Mouse (Mus musculus): ENCODE results near the gene Ahnak2. TPM values are rescaled to one million over a fixed set of nuclear protein-coding genes. Genes with fewer than 3 reads are reported as not detected.

Gene Ahnak2
- polyA plus RNA-seq, 1 experiment from 2014 or later = 0.07 TPM

- no peaks in the 10 kb centered on the region for H3K4me1 ChIP-seq (ENCODE audit: control insufficient read depth, insufficient read depth, low read length)
- no peaks in the 10 kb centered on the region for H3K27me3 ChIP-seq (ENCODE audit: control insufficient read depth, insufficient read depth, low read length)
- no peak overlapping the region for H3K4me2 ChIP-seq
- no peak for DNase-seq (ENCODE audit: low spot score, missing footprints)
- no peak for ATAC-seq (ENCODE audit: low FRiP score)
- WGBS = 74% methylated on average over 4 of the region's 4 CpGs
- H3K4me3 ChIP-seq (ENCODE audit: low read depth, low read length) = no peak overlapping the region
- no peaks in the 10 kb centered on the region for H3K9me3 ChIP-seq (ENCODE audit: control insufficient read depth, low read length)
- H3K9ac ChIP-seq (ENCODE audit: low read length) = no peak overlapping the region
- no peaks in the 10 kb centered on the region for H3K36me3 ChIP-seq (ENCODE audit: control insufficient read depth, insufficient read depth, low read length)
- no peak overlapping the region for H3K27ac ChIP-seq (ENCODE audit: low read depth, low read length)
Measured at GRCm38 (mm10) chr12:112770396-112770795, 32.1 kb downstream of the Ahnak2 start.

- ATAC-seq (ENCODE audit: low FRiP score) (no peak), DNase-seq (ENCODE audit: low spot score, missing footprints) (no peak)
- Histone ChIP-seq H3K27ac (ENCODE audit: low read depth, low read length) (no peak overlapping the region), H3K4me3 (ENCODE audit: low read depth, low read length) (no peak overlapping the region), H3K27me3 (ENCODE audit: control insufficient read depth, insufficient read depth, low read length) (no peaks in the 10 kb centered on the region), H3K36me3 (ENCODE audit: control insufficient read depth, insufficient read depth, low read length) (no peaks in the 10 kb centered on the region), H3K9ac (ENCODE audit: low read length) (no peak overlapping the region), H3K4me1 (ENCODE audit: control insufficient read depth, insufficient read depth, low read length) (no peaks in the 10 kb centered on the region), H3K4me2 (no peak overlapping the region), H3K9me3 (ENCODE audit: control insufficient read depth, low read length) (no peaks in the 10 kb centered on the region)
- WGBS = 74% methylated on average over 2 of the region's 2 CpGs
Measured at GRCm38 (mm10) chr12:112769751-112770150, 32.7 kb downstream of the Ahnak2 start.

GRCm38 (mm10) chr12:112769031-112769430 is 33.4 kb downstream of the Ahnak2 start:
- Histone ChIP-seq H3K4me2 (no peak overlapping the region), H3K4me3 (ENCODE audit: low read depth, low read length) (no peak overlapping the region), H3K27ac (ENCODE audit: low read depth, low read length) (no peak overlapping the region), H3K36me3 (ENCODE audit: control insufficient read depth, insufficient read depth, low read length) (no peaks in the 10 kb centered on the region), H3K9me3 (ENCODE audit: control insufficient read depth, low read length) (no peaks in the 10 kb centered on the region), H3K27me3 (ENCODE audit: control insufficient read depth, insufficient read depth, low read length) (no peaks in the 10 kb centered on the region), H3K4me1 (ENCODE audit: control insufficient read depth, insufficient read depth, low read length) (no peaks in the 10 kb centered on the region), H3K9ac (ENCODE audit: low read length) (no peak overlapping the region)
- ATAC-seq (ENCODE audit: low FRiP score) (no peak), DNase-seq (ENCODE audit: low spot score, missing footprints) (no peak)
- 84% methylated on average over 6 of the region's 6 CpGs for WGBS

- Histone ChIP-seq H3K9me3 (ENCODE audit: control insufficient read depth, low read length) (no peaks in the 10 kb centered on the region), H3K27ac (ENCODE audit: low read depth, low read length) (no peak overlapping the region), H3K36me3 (ENCODE audit: control insufficient read depth, insufficient read depth, low read length) (no peaks in the 10 kb centered on the region), H3K4me2 (no peak overlapping the region), H3K27me3 (ENCODE audit: control insufficient read depth, insufficient read depth, low read length) (no peaks in the 10 kb centered on the region), H3K4me3 (ENCODE audit: low read depth, low read length) (no peak overlapping the region), H3K4me1 (ENCODE audit: control insufficient read depth, insufficient read depth, low read length) (no peaks in the 10 kb centered on the region), H3K9ac (ENCODE audit: low read length) (no peak overlapping the region)
- ATAC-seq (ENCODE audit: low FRiP score) (no peak), DNase-seq (ENCODE audit: low spot score, missing footprints) (no peak)
- 91% methylated on average over 8 of the region's 8 CpGs for whole genome bisulfite sequencing
Measured at GRCm38 (mm10) chr12:112768166-112768565, 34.3 kb downstream of the Ahnak2 start.

GRCm38 (mm10) chr12:112767036-112767890 is 35.2 kb downstream of the Ahnak2 start:
- no peak overlapping the region for H3K4me3 ChIP-seq (ENCODE audit: low read depth, low read length)
- no peaks in the 10 kb centered on the region for H3K9me3 ChIP-seq (ENCODE audit: control insufficient read depth, low read length)
- H3K27ac ChIP-seq (ENCODE audit: low read depth, low read length) = no peak overlapping the region
- DNase-seq (ENCODE audit: low spot score, missing footprints) = no peak
- no peaks in the 10 kb centered on the region for H3K27me3 ChIP-seq (ENCODE audit: control insufficient read depth, insufficient read depth, low read length)
- 90% methylated on average over 16 of the region's 16 CpGs for WGBS
- H3K36me3 ChIP-seq (ENCODE audit: control insufficient read depth, insufficient read depth, low read length) = no peaks in the 10 kb centered on the region
- no peak overlapping the region for H3K9ac ChIP-seq (ENCODE audit: low read length)
- no peak overlapping the region for H3K4me2 ChIP-seq
- no peak for ATAC-seq (ENCODE audit: low FRiP score)
- no peaks in the 10 kb centered on the region for H3K4me1 ChIP-seq (ENCODE audit: control insufficient read depth, insufficient read depth, low read length)

GRCm38 (mm10) chr12:112766586-112766985 is 35.9 kb downstream of the Ahnak2 start:
- ATAC-seq (ENCODE audit: low FRiP score) (no peak), DNase-seq (ENCODE audit: low spot score, missing footprints) (no peak)
- Histone ChIP-seq H3K4me1 (ENCODE audit: control insufficient read depth, insufficient read depth, low read length) (no peaks in the 10 kb centered on the region), H3K9me3 (ENCODE audit: control insufficient read depth, low read length) (no peaks in the 10 kb centered on the region), H3K36me3 (ENCODE audit: control insufficient read depth, insufficient read depth, low read length) (no peaks in the 10 kb centered on the region), H3K27me3 (ENCODE audit: control insufficient read depth, insufficient read depth, low read length) (no peaks in the 10 kb centered on the region), H3K9ac (ENCODE audit: low read length) (no peak overlapping the region), H3K4me2 (no peak overlapping the region), H3K4me3 (ENCODE audit: low read depth, low read length) (no peak overlapping the region), H3K27ac (ENCODE audit: low read depth, low read length) (no peak overlapping the region)
- WGBS = 91% methylated on average over 7 of the region's 7 CpGs

- Histone ChIP-seq H3K4me1 (ENCODE audit: control insufficient read depth, insufficient read depth, low read length) (no peaks in the 10 kb centered on the region), H3K9ac (ENCODE audit: low read length) (no peak overlapping the region), H3K27me3 (ENCODE audit: control insufficient read depth, insufficient read depth, low read length) (no peaks in the 10 kb centered on the region), H3K4me2 (no peak overlapping the region), H3K9me3 (ENCODE audit: control insufficient read depth, low read length) (no peaks in the 10 kb centered on the region), H3K36me3 (ENCODE audit: control insufficient read depth, insufficient read depth, low read length) (no peaks in the 10 kb centered on the region), H3K4me3 (ENCODE audit: low read depth, low read length) (no peak overlapping the region), H3K27ac (ENCODE audit: low read depth, low read length) (no peak overlapping the region)
- DNase-seq (ENCODE audit: low spot score, missing footprints) = no peak
- ATAC-seq (ENCODE audit: low FRiP score) = no peak
- WGBS = 89% methylated on average over 7 of the region's 7 CpGs
Measured at GRCm38 (mm10) chr12:112764991-112765390, 37.5 kb downstream of the Ahnak2 start.

- H3K36me3 ChIP-seq (ENCODE audit: control insufficient read depth, insufficient read depth, low read length) = no peaks in the 10 kb centered on the region
- H3K4me2 ChIP-seq = no peak overlapping the region
- H3K4me3 ChIP-seq (ENCODE audit: low read depth, low read length) = no peak overlapping the region
- WGBS = 85% methylated on average over 5 of the region's 5 CpGs
- no peaks in the 10 kb centered on the region for H3K9me3 ChIP-seq (ENCODE audit: control insufficient read depth, low read length)
- H3K4me1 ChIP-seq (ENCODE audit: control insufficient read depth, insufficient read depth, low read length) = no peaks in the 10 kb centered on the region
- no peaks in the 10 kb centered on the region for H3K27me3 ChIP-seq (ENCODE audit: control insufficient read depth, insufficient read depth, low read length)
- DNase-seq (ENCODE audit: low spot score, missing footprints) = no peak
- H3K9ac ChIP-seq (ENCODE audit: low read length) = no peak overlapping the region
- no peak overlapping the region for H3K27ac ChIP-seq (ENCODE audit: low read depth, low read length)
- no peak for ATAC-seq (ENCODE audit: low FRiP score)
Measured at GRCm38 (mm10) chr12:112764141-112764540, 38.3 kb downstream of the Ahnak2 start.

- Histone ChIP-seq H3K27ac (ENCODE audit: low read depth, low read length) (no peak overlapping the region), H3K36me3 (ENCODE audit: control insufficient read depth, insufficient read depth, low read length) (no peaks in the 10 kb centered on the region), H3K9ac (ENCODE audit: low read length) (no peak overlapping the region), H3K4me2 (no peak overlapping the region), H3K4me3 (ENCODE audit: low read depth, low read length) (no peak overlapping the region), H3K4me1 (ENCODE audit: control insufficient read depth, insufficient read depth, low read length) (no peaks in the 10 kb centered on the region), H3K27me3 (ENCODE audit: control insufficient read depth, insufficient read depth, low read length) (no peaks in the 10 kb centered on the region), H3K9me3 (ENCODE audit: control insufficient read depth, low read length) (no peaks in the 10 kb centered on the region)
- DNase-seq (ENCODE audit: low spot score, missing footprints) (no peak), ATAC-seq (ENCODE audit: low FRiP score) (no peak)
- 83% methylated on average over 4 of the region's 4 CpGs for WGBS
Measured at GRCm38 (mm10) chr12:112763176-112763575, 39.3 kb downstream of the Ahnak2 start.
